Mouse (Mus musculus): Measurements from ENCODE around the gene Cdkn1c.

Gene Cdkn1c

DNA sequence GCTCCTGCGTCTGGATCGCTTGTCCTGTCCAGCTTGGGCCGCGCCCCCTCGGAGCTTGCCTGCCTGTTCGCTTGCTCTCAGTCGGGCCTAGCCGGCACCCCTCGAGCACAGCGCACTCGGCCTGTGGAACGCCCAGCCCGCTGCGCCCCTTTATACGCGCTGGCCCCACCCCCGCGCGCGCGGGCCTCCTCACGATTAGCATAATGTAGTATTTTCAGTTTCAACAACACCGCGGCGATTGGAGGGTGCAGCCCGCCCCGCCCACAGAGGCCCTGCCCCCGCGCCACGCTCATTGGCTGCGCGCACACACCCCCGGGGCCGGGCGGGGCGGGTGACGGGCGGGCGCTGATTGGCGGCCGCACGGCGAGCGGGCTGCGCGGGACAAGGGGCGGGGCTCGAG is at the start of gene Cdkn1c:
TSS of gene Cdkn1c (minus strand) at position 177 of the 400 bp plus-strand sequence.
- DNase-seq (ENCODE audit: low read depth): peak; percentile 43

DNA sequence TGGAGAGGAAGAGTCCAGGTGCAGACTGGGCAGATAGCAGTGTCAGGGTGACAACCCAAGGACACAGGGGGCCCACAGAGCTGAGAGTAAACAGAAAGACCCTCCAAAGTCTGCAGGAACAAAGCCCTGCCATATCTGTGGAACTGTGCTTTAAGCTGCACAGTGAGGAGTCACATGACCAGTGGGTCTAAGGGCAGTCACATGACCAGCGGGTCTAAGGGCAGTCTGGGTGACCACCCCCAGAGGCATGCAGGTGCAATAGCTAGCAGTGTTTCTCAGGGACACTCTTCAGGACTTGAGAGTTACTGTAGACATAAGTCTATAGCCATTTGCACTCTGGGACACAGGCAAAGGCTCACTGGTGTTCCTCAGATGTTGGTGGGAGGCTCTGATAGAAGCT is 48.7 kb upstream of the Cdkn1c start:
- no peak for DNase-seq (ENCODE audit: low read depth)

DNA sequence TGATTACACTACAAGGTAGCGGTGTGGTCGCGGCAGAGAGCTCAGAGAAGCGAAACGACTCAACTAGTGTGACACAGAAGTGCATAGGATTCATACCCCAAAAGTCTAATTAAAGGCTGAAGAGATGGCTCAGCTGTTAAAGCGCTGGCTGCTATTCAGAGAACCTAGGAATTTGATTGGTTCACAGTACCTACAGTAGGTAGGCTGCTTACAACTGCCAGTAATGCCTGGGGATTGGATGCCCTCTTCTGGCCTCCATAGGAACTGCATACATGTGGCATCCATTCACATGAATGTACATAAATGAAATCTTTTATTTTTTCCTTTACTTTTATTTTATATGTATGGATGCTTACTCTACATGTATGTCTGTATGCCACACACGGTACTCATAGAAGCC is 45.8 kb upstream of the Cdkn1c start:
- DNase-seq (ENCODE audit: low read depth): peak; percentile 20

DNA sequence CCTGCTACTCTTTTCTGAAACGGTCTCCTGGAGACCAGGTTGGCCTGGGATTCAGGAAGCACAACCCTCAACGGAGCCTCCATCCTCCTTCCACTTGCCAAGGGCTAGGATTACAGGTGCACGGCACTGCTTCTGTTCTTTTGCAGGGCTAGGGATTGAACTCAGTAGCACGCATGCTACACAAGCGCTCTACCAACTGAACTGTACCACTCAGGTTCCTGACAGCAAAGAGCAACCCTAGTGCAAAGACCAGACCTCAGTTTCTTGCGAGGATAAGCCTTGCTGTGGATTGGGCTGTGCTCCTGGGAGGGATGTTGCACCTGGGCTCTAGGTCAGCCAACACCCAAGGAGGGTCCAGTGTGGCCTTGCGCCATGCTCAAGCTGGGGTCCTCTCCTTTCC is 45.4 kb upstream of the Cdkn1c start:
- DNase-seq (ENCODE audit: low read depth): no peak

DNA sequence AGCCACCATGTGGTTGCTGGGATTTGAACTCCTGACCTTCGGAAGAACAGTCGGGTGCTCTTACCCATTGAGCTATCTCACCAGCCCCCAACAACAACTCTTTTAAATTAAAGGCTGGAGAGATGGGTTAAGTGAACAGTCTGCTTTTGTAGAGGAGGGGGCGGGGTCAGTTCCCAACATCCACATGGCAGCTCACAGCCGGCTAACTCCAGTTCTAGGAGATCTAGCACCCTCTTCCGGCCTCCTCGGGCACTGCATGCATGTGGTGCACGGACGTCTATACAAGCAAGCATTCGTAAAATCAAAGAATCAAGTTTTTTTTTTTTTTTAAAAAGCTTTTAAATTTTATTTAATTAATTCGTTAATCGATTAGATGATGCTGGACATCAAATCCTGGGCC is 45.0 kb upstream of the Cdkn1c start:
- peak; percentile 44 for DNase-seq (ENCODE audit: low read depth)

DNA sequence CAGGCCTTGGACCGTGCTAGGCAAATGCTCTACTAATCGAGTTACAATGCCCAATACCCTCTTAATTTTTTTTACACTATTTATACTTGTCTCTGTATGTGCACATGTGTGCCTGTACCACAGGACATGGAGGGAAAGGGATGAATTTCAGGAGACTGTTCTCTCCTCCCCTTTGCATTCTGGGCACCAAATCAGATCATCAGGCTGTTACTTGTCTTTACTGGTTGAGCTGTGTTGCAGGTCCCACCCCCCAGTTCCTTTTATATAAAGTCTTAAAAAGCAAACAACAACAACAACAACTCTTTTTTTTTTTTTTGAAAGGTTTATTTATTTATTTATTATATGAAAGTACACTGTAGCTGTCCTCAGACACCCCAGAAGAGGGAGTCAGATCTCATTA is 44.6 kb upstream of the Cdkn1c start:
- DNase-seq (ENCODE audit: low read depth): no peak

DNA sequence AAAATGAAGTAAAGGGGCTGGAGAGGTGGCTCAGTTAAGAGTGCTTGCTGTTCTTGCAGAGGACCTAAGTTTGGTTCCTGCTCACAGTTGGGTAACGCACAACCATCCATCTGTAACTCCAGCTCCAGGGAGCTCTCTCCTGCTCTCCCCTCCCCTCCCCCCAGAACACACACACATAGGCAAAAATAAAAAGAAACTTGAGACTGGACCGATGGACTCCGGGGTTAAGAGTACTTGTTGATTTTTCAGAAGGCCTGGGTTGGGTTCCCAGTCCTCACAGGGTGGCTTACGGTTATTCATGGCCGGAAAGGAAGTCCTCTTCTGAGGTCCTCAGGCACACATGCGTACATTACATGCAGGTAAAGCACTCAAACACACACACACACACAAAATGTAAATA is 43.1 kb upstream of the Cdkn1c start:
- DNase-seq (ENCODE audit: low read depth): no peak

DNA sequence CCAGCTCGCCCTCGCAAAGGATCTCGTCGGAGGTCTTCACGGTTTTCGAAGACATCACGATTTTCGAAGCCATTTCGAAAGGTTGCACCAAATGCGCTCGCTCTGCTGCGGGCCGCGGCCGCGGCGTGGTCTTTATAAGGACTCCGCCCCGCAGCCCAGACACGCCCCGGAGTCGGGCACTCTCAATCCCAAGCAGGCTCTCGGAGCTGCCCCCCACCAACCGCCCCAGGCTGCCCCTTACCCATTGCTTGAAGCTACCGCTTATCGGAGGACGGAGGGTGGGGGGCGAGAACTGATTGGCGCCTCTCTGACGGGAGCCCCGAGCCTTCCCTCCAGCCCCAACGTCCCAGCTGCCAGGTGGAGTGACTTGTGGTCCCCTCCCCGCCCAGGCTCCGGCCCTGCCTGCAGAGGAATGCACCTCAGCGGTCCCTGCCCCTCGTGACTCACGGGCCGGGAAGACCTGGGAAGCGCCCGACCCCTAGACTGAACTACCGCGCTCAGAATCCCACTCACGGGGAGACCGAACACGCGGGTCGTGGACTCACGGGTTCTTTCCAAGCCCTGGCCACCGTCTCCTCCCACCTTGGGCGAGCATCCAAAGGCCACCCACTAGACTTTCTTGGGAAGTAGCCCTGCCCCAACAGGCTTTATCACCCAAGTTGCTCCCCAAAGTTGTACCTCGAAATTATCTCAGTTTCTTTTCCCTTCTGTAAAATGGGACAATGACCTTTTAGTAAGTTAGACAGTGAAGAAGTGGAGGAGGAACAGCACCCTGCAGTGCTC is 41.8 kb upstream of the Cdkn1c start, which contains the start of gene Phlda2:
TSS of gene Phlda2 (minus strand) at position 733 of the 783 bp plus-strand sequence.
- DNase-seq (ENCODE audit: low read depth): no peak

DNA sequence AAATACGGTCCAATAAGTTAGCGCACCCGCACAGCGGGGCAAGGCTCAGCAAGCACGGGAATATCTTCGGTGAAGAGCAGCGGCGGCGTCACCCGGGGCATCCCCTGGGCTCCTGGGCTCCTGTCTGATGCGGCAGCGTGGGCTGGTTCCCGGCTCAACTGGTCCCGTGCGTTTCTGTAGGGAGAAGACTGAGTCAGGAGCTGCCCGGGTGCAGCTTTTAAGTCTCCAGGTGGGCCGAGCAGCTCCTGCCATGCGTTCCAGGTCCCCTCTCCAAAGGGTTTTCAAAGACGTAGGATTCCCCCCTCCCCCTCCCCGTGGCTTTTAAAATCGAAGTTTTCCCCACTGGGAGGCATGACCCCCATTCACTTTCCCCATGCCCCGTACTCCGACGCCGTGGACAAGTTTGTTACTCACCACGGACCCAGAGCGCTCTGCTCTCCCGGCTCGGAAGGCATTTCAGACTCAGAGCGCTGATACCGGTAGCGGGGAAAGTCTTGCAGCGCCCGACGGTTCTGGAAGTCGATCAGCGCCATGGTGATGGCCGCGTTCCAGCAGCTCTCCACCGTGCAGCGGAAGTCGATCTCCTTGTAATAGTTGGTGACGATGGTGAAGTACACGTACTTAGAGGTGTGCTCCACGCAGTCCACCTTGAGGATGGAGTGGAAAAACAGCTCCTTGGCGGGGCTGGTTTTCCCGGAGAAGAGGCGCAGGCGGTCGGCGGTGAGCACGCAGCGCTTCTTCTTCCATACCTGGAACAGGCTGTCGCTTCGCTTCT is 41.0 kb upstream of the Cdkn1c start:
- no peak for DNase-seq (ENCODE audit: low read depth)

DNA sequence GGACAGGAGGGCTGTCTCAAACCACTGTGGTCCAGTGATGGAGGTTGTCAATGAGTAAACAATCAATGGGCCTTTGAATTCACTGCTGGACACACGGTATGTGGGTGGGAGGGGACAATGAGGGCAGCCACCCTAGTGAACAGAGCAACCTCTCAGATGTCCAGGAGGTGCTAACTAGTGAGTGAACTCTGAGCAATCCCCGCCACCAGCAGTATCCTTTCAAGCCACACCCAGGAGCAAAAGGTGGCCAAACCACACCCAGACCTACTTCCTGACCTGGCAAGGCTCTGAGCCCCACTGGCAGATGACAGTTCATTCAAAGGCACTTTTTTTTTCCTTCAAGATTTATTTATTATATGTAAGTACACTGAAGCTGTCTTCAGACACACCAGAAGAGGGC is 40.1 kb upstream of the Cdkn1c start:
- DNase-seq (ENCODE audit: low read depth): no peak

DNA sequence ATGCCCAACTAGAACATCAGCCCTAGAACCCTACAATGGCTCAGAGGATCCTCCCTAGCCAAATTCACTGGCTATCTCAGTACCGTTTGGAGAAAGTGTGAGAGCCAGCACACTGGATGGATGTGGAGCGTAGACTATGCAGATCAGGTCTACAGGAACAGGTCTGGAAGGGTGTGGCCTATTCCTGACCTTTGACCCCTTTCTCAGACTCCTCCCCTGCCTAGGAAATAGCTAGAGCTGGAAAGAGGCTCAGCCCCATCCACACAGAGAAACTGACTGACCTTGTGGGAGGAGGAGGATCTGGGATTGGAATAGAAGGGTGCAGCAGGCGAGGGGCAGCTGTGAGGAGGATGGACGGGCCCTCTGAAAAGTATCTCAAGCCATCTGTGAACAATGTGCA is 37.7 kb upstream of the Cdkn1c start:
- DNase-seq (ENCODE audit: low read depth): no peak

DNA sequence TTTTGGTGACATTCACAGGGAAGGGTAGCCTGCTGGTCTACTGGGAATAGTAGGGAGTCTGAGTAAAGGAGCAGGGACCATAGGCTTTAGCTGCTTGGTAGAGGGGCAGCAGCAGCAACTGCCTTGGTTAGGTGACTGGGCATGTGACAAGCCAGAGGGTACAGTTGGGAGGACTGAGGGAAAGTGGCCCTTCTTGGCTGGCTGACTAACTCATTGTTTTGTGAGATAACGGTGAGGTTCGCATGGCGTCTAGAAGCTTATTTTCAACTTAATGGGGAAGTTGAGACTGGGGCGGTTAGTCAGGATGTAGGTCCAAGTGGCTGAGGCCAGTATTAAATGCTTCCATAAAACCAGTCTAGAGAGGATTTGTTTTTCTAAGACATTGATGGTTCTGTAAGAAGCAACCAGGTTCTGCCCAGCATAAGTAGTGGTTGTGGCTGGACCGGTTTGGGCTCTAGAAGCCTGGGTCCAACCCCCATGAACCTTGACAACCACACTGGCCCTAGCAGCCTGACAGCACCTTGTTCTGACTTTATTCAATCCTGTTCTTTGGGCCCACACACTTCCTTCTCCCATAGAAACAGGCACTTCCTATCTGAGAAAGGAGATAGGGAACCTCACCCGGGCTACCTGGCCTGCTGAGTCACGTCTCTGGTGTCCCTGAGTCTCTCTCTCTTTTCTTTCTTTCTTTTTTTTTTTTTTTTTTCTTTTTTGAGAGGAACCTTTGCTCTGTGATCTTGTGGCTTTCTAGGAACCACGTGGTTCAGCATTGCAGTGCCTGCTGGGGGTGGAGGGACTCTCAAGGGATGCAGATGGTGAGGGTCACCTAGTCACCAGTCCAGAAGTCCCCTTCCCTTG is 34.5 kb upstream of the Cdkn1c start:
- no peak for DNase-seq (ENCODE audit: low read depth)

DNA sequence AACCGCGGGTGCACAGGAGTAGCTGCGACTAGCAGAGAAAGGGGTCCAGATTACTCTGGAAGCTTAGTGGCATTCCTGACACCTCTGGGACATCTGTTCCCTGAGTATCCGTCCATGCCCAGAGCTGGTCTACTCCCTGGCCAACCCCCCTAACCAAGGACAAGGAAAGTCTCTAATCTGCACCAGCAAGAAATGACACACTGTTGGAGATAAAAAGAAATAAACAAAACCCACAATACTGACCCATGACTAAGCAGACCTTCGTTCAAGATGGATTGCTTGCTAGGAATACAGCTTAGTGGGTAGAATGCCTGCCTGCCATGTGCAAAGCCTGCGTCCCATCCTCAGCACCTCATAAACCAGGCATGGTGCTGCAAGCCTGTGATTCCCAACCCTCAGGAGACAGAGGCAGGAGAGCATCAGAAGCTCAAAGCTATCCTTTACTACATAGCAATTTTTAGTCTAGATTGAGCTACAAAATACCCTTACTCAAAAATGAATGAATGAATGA is 32.8 kb upstream of the Cdkn1c start:
- DNase-seq (ENCODE audit: low read depth): no peak

DNA sequence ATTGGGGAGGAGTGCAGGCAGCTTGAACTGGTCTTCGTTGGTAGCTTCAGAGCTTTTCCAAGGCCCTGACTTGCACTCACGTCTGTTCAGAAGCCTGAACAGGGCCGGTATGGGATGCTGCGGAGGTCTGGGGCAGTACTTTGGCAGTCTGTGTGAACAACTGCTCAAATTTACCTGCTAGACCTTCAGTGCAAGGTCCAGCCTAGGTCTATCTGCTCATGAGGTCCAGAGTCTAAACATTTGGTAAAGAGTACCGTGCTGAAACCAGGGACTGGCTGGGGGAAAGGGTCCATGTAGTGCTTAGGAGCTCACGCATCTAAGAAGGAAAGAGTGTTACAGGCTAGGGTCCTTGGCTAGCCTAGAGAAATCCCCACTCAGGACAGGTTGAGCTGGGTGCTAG is 28.9 kb upstream of the Cdkn1c start:
- no peak for DNase-seq (ENCODE audit: low read depth)

DNA sequence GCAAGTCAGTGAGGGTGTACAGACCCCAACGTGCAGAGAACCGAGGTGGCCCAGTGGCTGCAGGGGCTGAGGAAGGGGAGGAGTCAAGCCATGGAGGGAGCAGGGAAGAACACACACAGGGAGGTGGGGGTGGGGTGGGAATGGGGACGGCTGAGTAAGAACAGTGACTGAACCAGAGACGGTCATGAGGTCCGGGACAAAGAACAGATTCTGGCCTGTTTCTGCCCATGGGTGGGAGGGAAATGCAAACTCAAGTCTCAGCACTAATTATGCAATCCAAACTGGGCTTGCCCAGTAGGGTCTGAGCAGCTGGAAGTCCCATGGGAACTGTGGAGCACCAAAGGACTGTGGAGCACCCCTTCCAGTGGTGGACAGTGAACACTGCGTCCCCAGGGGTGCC is 21.7 kb upstream of the Cdkn1c start:
- DNase-seq (ENCODE audit: low read depth): no peak

DNA sequence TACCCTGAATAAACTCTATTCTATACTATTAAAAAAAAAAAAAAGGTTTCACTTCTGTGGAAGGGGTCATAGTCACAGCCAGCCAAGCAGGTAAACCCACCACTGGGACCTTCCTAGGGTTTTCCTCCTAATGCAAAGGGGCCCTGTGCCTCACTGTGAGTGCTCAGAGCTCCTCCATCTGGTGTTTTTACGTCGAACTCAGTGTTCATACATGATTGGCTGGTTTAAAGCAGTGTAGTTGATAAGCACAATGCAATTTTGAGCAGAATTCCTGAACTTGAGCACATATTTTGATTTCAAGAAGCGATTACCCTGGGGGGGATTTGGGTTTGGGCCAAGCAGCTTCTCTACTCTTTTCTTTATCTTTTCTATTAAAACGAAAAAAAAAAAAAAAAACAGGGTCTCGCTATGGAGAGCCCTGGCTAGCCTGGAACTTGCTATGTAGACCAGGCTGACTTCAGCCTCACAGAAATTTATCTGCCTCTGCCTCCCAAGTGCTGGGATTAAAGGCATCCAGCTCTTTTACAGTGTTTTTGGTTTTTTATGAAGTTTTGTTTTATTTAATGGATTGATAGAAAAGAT is 21.0 kb upstream of the Cdkn1c start:
- DNase-seq (ENCODE audit: low read depth): no peak

DNA sequence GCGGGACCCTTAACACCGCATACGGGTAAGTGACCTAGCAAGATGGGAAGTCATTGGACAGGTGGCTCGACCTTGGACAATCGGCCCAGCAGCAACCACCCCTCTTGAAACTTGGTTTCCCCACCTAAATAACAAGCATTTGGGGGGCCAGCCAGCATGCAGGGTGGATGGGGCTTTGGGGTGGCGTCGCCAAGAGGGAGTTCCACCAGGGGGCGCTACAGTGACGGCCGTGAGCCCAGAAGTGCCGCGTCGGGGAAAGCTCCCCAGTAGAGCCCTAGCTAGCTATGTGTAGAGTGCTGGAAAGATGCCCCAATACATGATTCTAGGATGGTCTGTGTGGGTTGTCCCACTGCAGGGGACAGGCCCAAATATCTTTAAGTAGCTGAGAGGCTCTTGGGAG is 19.6 kb upstream of the Cdkn1c start:
- DNase-seq (ENCODE audit: low read depth): no peak

DNA sequence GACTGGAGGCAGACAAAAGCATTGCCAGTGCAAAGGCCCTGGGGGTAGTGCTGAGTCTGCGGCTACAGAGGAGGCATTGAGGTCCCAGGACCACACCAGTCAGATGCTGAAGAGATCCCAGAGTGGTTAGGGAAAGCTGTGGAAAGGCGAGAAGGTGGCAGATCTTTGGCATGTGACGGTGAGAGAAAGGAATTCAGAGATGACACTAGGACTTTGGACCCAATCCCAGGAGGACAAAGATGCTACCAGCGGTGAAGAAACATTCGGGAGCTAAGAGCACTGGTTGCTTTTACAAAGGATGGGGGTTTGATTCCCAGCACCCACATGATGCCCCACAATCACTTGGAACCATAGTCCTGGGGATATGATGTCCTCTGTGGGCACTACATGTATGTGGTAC is 16.9 kb upstream of the Cdkn1c start:
- no peak for DNase-seq (ENCODE audit: low read depth)

DNA sequence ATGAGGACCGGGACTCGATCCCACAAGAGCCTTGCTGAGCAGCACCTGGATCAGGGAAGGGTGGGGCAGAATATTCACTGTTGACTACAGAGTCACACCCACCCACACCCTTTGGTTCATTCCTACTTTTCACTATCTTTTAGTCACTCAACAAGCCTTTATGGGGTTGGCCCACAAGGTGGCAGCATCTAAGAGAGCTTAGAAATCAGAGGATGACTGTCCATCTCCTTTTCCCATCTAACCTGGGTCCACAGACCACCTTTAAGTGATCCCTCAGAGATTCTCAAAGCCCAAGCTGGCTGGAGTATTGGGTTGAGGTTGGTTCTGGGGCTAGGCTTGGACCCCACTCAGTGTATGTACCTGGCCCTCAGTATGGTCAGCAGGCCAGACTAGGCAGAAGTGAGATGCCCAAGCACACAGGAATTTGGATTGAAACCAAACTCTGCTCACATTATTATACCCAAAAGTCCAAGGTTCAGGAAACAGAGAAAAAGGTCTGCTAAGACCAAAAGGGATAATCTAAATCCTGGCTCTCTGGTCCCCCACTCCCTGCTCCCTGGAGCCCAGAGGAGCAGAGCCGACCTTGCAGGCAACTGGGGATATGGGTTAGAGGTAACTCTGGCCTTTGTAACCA is 16.0 kb upstream of the Cdkn1c start:
- no peak for DNase-seq (ENCODE audit: low read depth)

DNA sequence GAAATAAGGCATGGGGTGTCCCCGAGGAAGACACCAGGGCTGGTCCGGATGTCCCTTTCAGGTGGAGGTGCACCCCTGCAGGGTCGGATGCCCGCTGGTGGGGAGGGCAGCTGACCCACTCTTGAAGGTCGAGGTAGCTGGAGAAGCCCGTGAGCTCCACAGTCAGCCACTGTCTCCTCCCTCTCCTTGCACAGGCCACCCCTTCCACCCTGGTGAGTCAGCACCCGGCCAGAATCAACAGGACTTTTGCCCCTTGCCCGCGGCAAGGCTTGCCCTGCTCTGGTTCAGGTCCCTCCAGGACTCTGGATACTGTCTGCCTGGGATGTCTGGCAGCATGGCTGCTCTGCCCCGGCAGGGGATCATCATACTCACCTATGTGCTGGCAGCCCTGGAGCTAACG is 15.0 kb upstream of the Cdkn1c start:
- no peak for DNase-seq (ENCODE audit: low read depth)

DNA sequence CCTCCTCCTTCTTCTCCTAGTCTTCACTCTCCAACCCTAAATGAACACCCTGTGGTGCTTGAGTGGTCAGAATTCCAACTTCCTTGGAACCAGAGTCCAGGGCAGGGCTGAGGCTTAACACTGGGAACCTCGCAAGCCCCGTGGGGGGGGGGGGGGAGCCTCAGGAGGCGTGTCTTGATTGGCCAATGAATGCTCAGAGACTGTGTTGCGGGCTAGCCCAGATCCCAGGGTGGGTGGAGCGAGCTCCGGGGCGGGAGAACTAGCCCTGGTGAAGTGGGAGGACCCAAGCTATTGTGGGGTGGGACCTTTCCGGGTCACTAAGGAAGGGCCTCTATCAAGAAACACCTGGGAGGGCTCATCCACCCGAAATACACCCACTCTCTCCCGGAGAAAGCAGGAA is 14.0 kb upstream of the Cdkn1c start:
- DNase-seq (ENCODE audit: low read depth): no peak

Measured in fibroblast of lung, adult 2 months (primary cell).